Mouse (Mus musculus) kidney, embryonic 15.5 days (tissue): Measurements from ENCODE around the gene Cables2. TPM values are rescaled to one million over a fixed set of nuclear protein-coding genes. Genes with fewer than 3 reads are reported as not detected.
A peak's percentile ranks its signal among the peaks of the same experiment; 100 is the strongest.

Source experiments
- ATAC-seq: fragments of 200-750 bp; cut with Nextera tagmentation; replicated peaks from 2 replicates; pipeline ENCODE4 v1.8.0; 2017; ENCODE audit warnings: moderate TSS enrichment; ENCODE audit not compliant: low FRiP score
- H3K27ac ChIP-seq: fragments of 300-500 bp; sonication (generic); 2 replicates; pipeline ENCODE4 v1.5.1; 2015; ENCODE audit warnings: mild to moderate bottlenecking, inconsistent platforms
- H3K27me3 ChIP-seq: fragments of 300-500 bp; sonication (generic); 2 replicates; pipeline ENCODE4 v1.6.1; 2015; ENCODE audit warnings: inconsistent platforms
- H3K36me3 ChIP-seq: fragments of 300-500 bp; sonication (generic); 2 replicates; pipeline ENCODE4 v1.6.1; 2015; ENCODE audit warnings: inconsistent platforms
- H3K4me1 ChIP-seq: fragments of 300-500 bp; sonication (generic); 2 replicates; pipeline ENCODE4 v1.6.1; 2015; ENCODE audit warnings: inconsistent platforms
- H3K4me2 ChIP-seq: fragments of 300-500 bp; sonication (generic); 2 replicates; pipeline ENCODE4 v1.6.1; 2015; ENCODE audit warnings: moderate library complexity, mild to moderate bottlenecking, inconsistent platforms
- H3K4me3 ChIP-seq: fragments of 300-500 bp; sonication (generic); replicated peaks from 2 replicates; pipeline ENCODE4 v1.5.1; 2015; ENCODE audit warnings: mild to moderate bottlenecking, inconsistent platforms
- H3K9ac ChIP-seq: fragments of 300-500 bp; sonication (generic); 2 replicates; pipeline ENCODE4 v1.6.1; 2015; ENCODE audit warnings: mild to moderate bottlenecking, inconsistent platforms
- H3K9me3 ChIP-seq: fragments of 300-500 bp; sonication (generic); replicated peaks from 2 replicates; pipeline ENCODE4 v1.6.1; 2016; ENCODE audit warnings: inconsistent platforms
- WGBS: fragments of 180-500 bp; shearing (Covaris S2); methylation state at CpG from one replicate; pipeline ENCODE4 v1.1.7; 2015; ENCODE audit warnings: mixed read lengths; 5-methylcytosine and 5-hydroxymethylcytosine counted together
- microRNA-seq: library from miRNA; unstranded; fragments of <30 nt; microRNA quantifications from one replicate; pipeline ENCODE4, GENCODE M21; 2016
- polyA plus RNA-seq: library from polyadenylated mRNA; unstranded; fragments of >200 nt; fragmentation: Nextera tagmentation; extraction: Ambion mirVana; gene quantifications from 2 replicates; pipeline ENCODE4 v1.2.1, GENCODE M21; 2015

Gene Cables2
- polyA plus RNA-seq, 1 experiment from 2014 or later, result 12.3 TPM

- Histone ChIP-seq H3K4me1 (peaks cover 87% of the 10 kb centered on the region), H3K36me3 (no peaks in the 10 kb centered on the region), H3K9ac (no peak overlapping the region), H3K27me3 (peaks cover 8% of the 10 kb centered on the region; the same call in 1 of the 2 replicates), H3K27ac (peak overlapping the region; percentile 78), H3K4me2 (no peak overlapping the region), H3K9me3 (no peaks in the 10 kb centered on the region), H3K4me3 (no peak overlapping the region)
- WGBS, result 30% methylated on average over 5 of the region's 5 CpGs
- no peak for ATAC-seq
These were observed 54.6 kb downstream of the Cables2 start for GRCm38 (mm10) chr2:180218677-180219076.

- Histone ChIP-seq H3K4me3 (no peak overlapping the region), H3K27ac (peak overlapping the region; percentile 78), H3K9ac (no peak overlapping the region), H3K4me1 (peaks cover 83% of the 10 kb centered on the region), H3K9me3 (no peaks in the 10 kb centered on the region), H3K4me2 (no peak overlapping the region), H3K36me3 (no peaks in the 10 kb centered on the region; the same call in 1 of the 2 replicates), H3K27me3 (peaks cover 4% of the 10 kb centered on the region; the same call in 1 of the 2 replicates)
- ATAC-seq, result no peak
- WGBS, result 77% methylated on average over 3 of the region's 3 CpGs
These were observed 55.1 kb downstream of the Cables2 start for GRCm38 (mm10) chr2:180218241-180218640.

GRCm38 (mm10) chr2:180217587-180217986, 55.7 kb downstream of the Cables2 start:
- peaks cover 77% of the 10 kb centered on the region for H3K4me1 ChIP-seq
- 88% methylated on average over 8 of the region's 8 CpGs for WGBS

GRCm38 (mm10) chr2:180216921-180217320, 56.4 kb downstream of the Cables2 start:
- Histone ChIP-seq H3K27me3 (no peaks in the 10 kb centered on the region), H3K9ac (no peak overlapping the region), H3K9me3 (no peaks in the 10 kb centered on the region), H3K4me3 (no peak overlapping the region), H3K4me1 (peaks cover 70% of the 10 kb centered on the region), H3K36me3 (peaks cover 4% of the 10 kb centered on the region; the same call in 1 of the 2 replicates), H3K27ac (no peak overlapping the region), H3K4me2 (no peak overlapping the region)
- no peak for ATAC-seq
- 45% methylated on average over 5 of the region's 5 CpGs for WGBS

More at GRCm38 (mm10) chr2:180217587-180217986, 55.7 kb downstream of the Cables2 start:
- Histone ChIP-seq H3K9me3 (no peaks in the 10 kb centered on the region), H3K27ac (no peak overlapping the region), H3K9ac (no peak overlapping the region), H3K36me3 (peaks cover 4% of the 10 kb centered on the region; the same call in 1 of the 2 replicates), H3K4me2 (no peak overlapping the region), H3K4me3 (no peak overlapping the region), H3K27me3 (no peaks in the 10 kb centered on the region)
- no peak for ATAC-seq

GRCm38 (mm10) chr2:180215951-180216350, 57.3 kb downstream of the Cables2 start:
- no peak overlapping the region for H3K9ac ChIP-seq
- H3K27ac ChIP-seq, result peak overlapping the region; percentile 80; the same call in 1 of the 2 replicates
- H3K36me3 ChIP-seq, result peaks cover 4% of the 10 kb centered on the region; the same call in 1 of the 2 replicates
- H3K9me3 ChIP-seq, result no peaks in the 10 kb centered on the region
- ATAC-seq, result no peak
- no peaks in the 10 kb centered on the region for H3K27me3 ChIP-seq
- H3K4me2 ChIP-seq, result no peak overlapping the region
- 64% methylated on average over 6 of the region's 6 CpGs for WGBS
- H3K4me3 ChIP-seq, result no peak overlapping the region
- peaks cover 64% of the 10 kb centered on the region for H3K4me1 ChIP-seq

- no peak overlapping the region for H3K4me2 ChIP-seq
- H3K4me1 ChIP-seq, result peaks cover 57% of the 10 kb centered on the region
- no peaks in the 10 kb centered on the region for H3K27me3 ChIP-seq
- no peaks in the 10 kb centered on the region for H3K9me3 ChIP-seq
- H3K4me3 ChIP-seq, result no peak overlapping the region
- H3K36me3 ChIP-seq, result peaks cover 4% of the 10 kb centered on the region; the same call in 1 of the 2 replicates
- H3K27ac ChIP-seq, result peak overlapping the region; percentile 80
- ATAC-seq, result no peak
- WGBS, result 53% methylated on average over 8 of the region's 8 CpGs
- H3K9ac ChIP-seq, result no peak overlapping the region
These were observed 58.3 kb downstream of the Cables2 start for GRCm38 (mm10) chr2:180215011-180215461.

- WGBS, result 76% methylated on average over 4 of the region's 4 CpGs
- peak overlapping the region; percentile 80 for H3K27ac ChIP-seq
- no peak overlapping the region for H3K4me2 ChIP-seq
- H3K27me3 ChIP-seq, result no peaks in the 10 kb centered on the region
- peaks cover 51% of the 10 kb centered on the region for H3K4me1 ChIP-seq
- H3K9ac ChIP-seq, result no peak overlapping the region
- peaks cover 4% of the 10 kb centered on the region; the same call in 1 of the 2 replicates for H3K36me3 ChIP-seq
- no peaks in the 10 kb centered on the region for H3K9me3 ChIP-seq
- peak; percentile 52 for ATAC-seq
- H3K4me3 ChIP-seq, result no peak overlapping the region
These were observed 58.8 kb downstream of the Cables2 start for GRCm38 (mm10) chr2:180214352-180214978.

GRCm38 (mm10) chr2:180212255-180212654, 61.0 kb downstream of the Cables2 start:
- Histone ChIP-seq H3K27ac (no peak overlapping the region), H3K4me1 (peaks cover 29% of the 10 kb centered on the region), H3K9me3 (no peaks in the 10 kb centered on the region), H3K36me3 (peaks cover 4% of the 10 kb centered on the region; the same call in 1 of the 2 replicates), H3K9ac (no peak overlapping the region), H3K4me3 (no peak overlapping the region), H3K4me2 (no peak overlapping the region), H3K27me3 (no peaks in the 10 kb centered on the region)
- no peak for ATAC-seq
- 85% methylated on average over 3 of the region's 3 CpGs for WGBS

- Histone ChIP-seq H3K4me1 (no peaks in the 10 kb centered on the region), H3K4me3 (no peak overlapping the region), H3K27ac (no peak overlapping the region), H3K9me3 (no peaks in the 10 kb centered on the region), H3K36me3 (peaks cover 24% of the 10 kb centered on the region; the same call in 1 of the 2 replicates), H3K27me3 (no peaks in the 10 kb centered on the region), H3K4me2 (no peak overlapping the region), H3K9ac (no peak overlapping the region)
- ATAC-seq, result no peak
- 84% methylated on average over 1 of the region's 1 CpGs for WGBS
These were observed 64.3 kb downstream of the Cables2 start for GRCm38 (mm10) chr2:180208976-180209375.

Small RNA genes within 50 kb of the gene (microRNA-seq; reads per million reads assigned to microRNA genes)
- 0.44 reads per million for gene Mir3091

Other genes starting within 250 kb of the Cables2 start
- gene Lsm14b, start 248.5 kb downstream of the Cables2 start, polyA plus RNA-seq, result 9.5 and 10.1 TPM in 2 replicates
- 615 and 646 TPM in 2 replicates for gene Psma7, start 231.1 kb downstream of the Cables2 start, polyA plus RNA-seq
- 6.3 and 6.4 TPM in 2 replicates for gene Ss18l1, start 231.0 kb downstream of the Cables2 start, polyA plus RNA-seq
- gene Mtg2, start 202.9 kb downstream of the Cables2 start, polyA plus RNA-seq, result 26.4 TPM in 2 replicates
- not detected in 2 replicates for gene Hrh3, start 169.0 kb downstream of the Cables2 start, polyA plus RNA-seq
- 30.3 and 32.1 TPM in 2 replicates for gene Osbpl2, start 154.2 kb downstream of the Cables2 start, polyA plus RNA-seq
- gene Adrm1, start 102.0 kb downstream of the Cables2 start, polyA plus RNA-seq, result 193 and 207 TPM in 2 replicates
- gene Lama5, start 47.6 kb downstream of the Cables2 start, polyA plus RNA-seq, result 40.6 and 46.7 TPM in 2 replicates
- 637 and 713 TPM in 2 replicates for gene Rps21, start 16.1 kb downstream of the Cables2 start, polyA plus RNA-seq
- 0.84 and 0.87 TPM in 2 replicates for gene Rbbp8nl, start 16.4 kb upstream of the Cables2 start, polyA plus RNA-seq
- gene Gata5, start 61.2 kb upstream of the Cables2 start, polyA plus RNA-seq, result 3.0 and 4.7 TPM in 2 replicates
- gene Slco4a1, start 182.7 kb upstream of the Cables2 start, polyA plus RNA-seq, result 2.2 and 2.3 TPM in 2 replicates
- gene Ntsr1, start 226.5 kb upstream of the Cables2 start, polyA plus RNA-seq, result 8.6 and 9.7 TPM in 2 replicates